Mouse (Mus musculus) cerebellum, postnatal 4 days (tissue): ENCODE measurements around the gene Tagap.
"Not testable (repeated sequence)": the region's sequence is repeated elsewhere in the genome, so short reads cannot be mapped to it uniquely, and the experiment has no call there.

Experiments
- DNase-seq, 2 experiments: peaks; one replicate each; pipeline ENCODE4 v3.0.0; 2022; ENCODE audit warnings: low spot score in 2 of 2, mixed read lengths in 1 of 2

The Tagap gene

DNA sequence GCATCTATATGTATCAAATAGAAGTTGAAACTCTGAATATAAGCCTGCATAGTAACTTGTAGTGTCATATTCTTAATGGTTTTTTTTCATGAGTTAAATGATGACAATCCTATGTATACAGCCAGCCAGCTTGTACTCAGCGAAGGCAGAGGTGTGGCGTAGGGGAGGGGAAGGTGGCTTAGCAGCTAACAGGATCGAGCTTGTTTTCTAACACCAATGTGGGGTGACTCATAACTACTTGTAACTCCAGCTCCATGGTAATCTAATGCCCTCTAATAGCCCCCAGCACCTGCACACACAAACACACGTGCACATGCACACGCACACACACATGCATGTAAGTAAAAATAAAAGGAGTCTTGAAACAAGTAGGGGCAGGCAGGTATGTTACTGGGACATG lies 42.7 kb downstream of the Tagap start:
- not testable (repeated sequence) for DNase-seq

DNA sequence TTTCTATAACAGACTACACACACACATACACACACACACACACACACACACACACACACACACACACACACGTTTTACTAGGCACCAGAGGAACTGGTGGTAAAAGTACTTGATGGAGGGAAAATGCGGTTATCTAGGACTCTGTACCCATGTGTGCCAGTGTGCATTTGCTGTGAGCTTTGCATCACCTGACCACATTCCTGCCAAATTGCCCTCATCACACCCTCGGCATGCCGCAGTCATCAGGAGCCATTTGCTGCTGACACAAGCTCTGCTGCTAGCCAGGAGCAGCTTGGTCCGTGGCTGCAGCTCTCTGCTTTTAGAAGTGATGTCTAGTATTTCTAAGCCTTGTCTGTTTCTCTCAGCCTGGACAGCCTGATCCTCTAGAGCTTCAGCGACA lies 44.0 kb downstream of the Tagap start:
- DNase-seq: not testable (repeated sequence)

- DNase-seq: not testable (repeated sequence)
Observed at GRCm38 (mm10) chr17:7983484-7983883, 57.7 kb downstream of the Tagap start.
